Mouse (Mus musculus) B cell, adult 2 months (primary cell): ENCODE results near the gene Rasal3.

Experiments used
- DNase-seq, 2 experiments: peaks; one replicate each; pipeline ENCODE4 v3.0.0; 2022

Gene Rasal3

DNA sequence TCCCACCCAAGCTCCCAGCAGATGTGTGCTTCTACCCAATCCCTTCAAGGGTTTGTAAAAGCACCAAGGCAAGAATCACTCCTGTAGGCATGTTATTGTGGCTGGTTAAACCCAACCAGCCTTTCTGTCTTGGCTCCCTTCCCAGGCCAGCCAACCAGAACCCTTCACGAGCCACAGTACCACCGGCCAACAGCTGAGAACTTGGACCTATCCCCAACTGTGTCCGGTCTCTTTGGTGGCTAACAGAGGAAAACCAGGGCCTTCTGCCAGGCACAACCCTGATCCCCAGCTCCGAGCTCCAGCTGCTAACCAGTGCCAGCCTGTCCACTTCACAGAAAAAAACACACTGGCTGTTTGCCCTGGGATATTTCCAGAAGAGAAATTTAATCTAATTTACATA lies 49.7 kb downstream of the Rasal3 start:
- no peak for DNase-seq

DNA sequence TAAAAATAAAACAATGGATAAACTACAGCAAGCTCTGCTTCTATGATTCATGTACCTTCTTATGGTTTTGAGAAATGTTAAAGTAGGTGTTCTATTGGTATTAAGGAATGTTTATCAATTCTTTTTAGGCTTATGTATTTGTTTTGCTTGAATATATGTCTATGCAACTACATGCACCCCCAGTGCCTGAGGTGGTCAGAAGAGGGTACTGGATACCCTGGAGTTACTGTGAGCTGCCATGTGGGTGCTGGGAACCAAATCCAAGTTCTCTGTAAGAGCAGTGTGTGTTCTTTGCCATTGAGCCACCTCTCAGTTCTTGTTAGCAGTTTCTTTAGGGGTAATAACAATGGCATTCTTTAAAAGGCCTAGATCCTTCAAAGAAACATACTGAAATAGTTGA lies 51.7 kb downstream of the Rasal3 start:
- no peak for DNase-seq

DNA sequence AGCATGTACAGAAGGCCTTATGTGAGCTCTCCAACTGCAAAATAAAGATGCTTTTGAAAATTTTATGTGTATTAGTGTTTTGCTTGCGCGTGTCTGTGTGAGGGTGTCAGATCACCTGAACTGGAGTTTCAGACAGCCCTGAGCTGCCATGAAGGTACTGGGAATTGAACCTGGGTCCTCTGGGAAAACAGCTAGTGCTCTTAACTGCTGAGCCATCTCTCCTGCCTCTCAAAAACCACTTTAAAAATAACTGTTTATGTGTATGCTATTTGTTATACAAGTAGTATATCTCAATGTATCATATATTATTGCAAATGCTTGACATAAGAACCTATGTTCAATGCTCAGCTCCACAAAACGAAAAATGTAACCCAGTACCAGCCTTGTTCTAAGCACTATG lies 52.1 kb downstream of the Rasal3 start:
- DNase-seq = no peak

DNA sequence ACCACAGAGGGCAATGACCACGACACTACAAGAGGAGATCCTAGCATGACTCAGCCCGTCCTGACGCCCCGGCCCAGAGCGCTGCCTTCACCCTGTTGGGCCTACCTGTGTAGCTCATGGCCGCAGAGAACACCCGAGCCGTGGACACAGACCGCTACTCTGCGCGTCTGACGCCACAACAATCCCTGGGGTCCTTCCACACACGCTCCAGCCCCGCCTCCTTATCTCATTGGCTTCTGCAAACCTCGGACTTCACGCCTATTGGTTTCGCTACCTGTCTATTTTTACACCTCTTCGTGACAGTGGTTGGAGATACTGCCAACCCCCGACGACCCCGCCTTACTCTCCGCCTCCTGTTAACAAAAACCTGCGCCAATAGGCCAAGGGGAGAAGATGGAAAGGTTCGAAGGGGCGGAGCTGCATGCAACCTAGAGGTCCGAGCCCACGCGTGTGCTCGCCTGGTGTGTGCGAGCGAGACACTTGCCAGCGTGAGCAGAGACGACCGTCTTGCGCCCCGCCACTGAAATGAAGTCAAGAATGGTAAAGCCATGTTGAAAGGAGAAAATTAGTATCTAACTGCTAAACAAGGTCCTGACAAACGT lies 52.9 kb downstream of the Rasal3 start, which contains the start of gene Akap8l:
TSS of gene Akap8l (minus strand) at position 226 of the 602 bp plus-strand sequence.
- peak; percentile 92 to 95 for DNase-seq

DNA sequence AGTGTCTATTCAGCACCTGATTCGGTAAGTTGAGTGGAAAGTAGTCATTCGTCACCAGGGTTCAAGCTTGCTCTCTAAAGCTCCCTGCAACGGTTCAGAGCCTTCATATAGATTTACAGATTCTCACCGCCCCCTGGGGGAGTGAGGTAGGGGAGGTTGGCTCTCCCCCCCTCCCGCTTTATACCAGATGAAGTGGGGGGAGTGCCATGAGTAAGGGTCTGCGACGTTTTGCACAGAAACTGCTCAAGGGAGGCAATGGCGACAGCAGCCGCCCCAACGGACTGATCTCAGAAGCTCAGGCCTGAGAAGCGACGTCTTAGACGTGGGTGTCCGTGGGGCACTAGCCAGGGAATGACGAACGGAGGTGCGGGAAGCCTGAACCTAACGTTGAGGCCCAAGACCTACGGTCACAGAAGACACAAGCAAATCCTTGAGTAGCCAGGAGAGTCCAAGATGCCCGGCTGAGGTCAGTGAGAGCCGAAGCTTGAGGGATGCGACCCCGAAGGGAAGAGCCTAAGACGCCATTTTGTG lies 53.5 kb downstream of the Rasal3 start:
- no peak for DNase-seq

DNA sequence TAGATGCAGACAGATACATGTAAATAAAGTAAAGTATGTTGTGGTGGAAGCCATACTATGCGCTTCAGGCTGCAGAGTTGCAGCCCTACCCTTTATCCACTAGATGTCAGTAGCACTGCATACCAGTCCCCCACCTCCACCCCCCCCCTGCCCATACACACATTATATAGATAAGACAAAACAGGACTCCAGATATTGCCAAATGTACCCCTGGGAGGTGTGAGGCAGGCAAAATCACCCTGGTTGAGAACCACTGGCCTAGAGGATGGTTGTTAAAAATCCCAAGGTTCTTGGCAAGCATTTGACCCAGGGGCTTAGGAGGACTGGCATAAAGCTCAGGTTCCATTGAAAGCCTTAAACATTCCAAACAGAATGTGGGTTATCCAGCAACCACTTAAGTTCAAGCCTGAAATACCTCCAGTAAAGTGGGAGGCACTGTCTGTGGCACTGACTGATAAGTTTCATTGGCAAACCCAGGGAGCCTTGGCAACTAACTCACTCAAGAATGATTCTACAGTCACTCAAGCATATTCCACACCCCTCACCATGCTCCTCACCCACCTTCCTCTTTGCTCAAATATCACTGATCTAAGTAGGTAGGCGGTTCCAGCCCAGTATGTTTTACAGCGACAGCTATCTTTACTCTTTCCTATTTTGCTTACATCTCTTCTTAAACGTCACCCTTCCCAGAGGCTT lies 54.2 kb downstream of the Rasal3 start:
- peak; percentile 56 to 57 for DNase-seq

DNA sequence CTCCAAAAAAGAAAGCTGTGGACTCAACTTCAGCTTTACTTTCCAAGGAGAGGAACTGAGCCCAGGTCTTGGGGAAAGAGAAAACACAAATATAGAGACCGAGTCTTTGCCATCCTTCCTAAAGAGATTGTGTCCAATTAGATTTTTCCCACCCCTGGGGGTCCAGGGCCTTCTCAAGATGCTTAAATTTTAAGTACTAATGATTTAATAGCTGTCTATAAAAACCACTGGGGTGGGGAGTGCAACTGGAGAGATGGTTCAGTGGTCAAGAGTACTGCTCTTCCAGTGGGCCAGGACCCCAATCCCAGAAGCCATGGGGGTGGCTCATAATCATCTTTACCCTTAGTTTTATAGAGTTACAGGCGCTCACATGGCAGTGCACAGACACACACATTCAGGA lies 55.0 kb downstream of the Rasal3 start:
- no peak for DNase-seq

DNA sequence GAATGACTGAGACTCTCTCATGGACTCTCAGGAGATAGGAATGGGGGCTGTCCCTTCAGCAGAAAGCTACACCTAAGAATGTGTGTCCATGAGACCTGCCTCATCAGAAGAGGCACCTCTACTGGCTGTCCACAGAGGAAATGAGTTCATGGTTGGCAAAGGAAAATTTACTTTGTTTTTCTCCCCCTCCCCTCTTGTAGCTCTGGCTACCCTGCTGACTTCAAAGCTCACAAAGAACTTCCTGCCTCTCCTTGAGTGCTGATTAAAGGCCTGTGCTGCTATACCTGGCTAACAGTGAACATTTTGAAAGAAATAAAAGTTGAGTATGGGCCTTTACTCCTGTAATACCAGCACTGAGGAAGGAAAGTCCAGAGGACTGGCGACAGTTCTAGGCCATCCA lies 62.3 kb downstream of the Rasal3 start:
- no peak for DNase-seq
